Mouse (Mus musculus) midbrain, embryonic 14.5 days (tissue): ENCODE measurements around the gene Myo1g. TPM values are rescaled to one million over a fixed set of nuclear protein-coding genes. Genes with fewer than 3 reads are reported as not detected.

ENCODE experiments used
- ATAC-seq: fragments of 200-750 bp; cut with Nextera tagmentation; 2 replicates; pipeline ENCODE4 v1.8.0; 2017; ENCODE audit warnings: moderate number of reproducible peaks, moderate library complexity; ENCODE audit not compliant: low FRiP score, low TSS enrichment
- DNase-seq: peaks from one replicate; pipeline ENCODE4 v3.0.0-alpha.2; 2015
- H3K27ac ChIP-seq: fragments of 300-500 bp; sonication (generic); replicated peaks from 2 replicates; pipeline ENCODE4 v1.5.1; 2014; ENCODE audit warnings: mild to moderate bottlenecking, low read depth, low read length, moderate library complexity
- H3K27me3 ChIP-seq: fragments of 300-500 bp; sonication (generic); 2 replicates; pipeline ENCODE4 v1.6.1; 2014; ENCODE audit warnings: low read length, control low read depth, mixed read lengths; ENCODE audit not compliant: control insufficient read depth, insufficient read depth
- H3K36me3 ChIP-seq: fragments of 300-500 bp; sonication (generic); 2 replicates; pipeline ENCODE4 v1.6.1; 2014; ENCODE audit warnings: low read length, control low read depth; ENCODE audit not compliant: control insufficient read depth, insufficient read depth
- H3K4me1 ChIP-seq: fragments of 300-500 bp; sonication (generic); 2 replicates; pipeline ENCODE4 v1.6.1; 2014; ENCODE audit warnings: mild to moderate bottlenecking, antibody characterized with exemption, low read length, control low read depth; ENCODE audit not compliant: control insufficient read depth, insufficient read depth
- H3K4me2 ChIP-seq: fragments of 300-500 bp; sonication (generic); 2 replicates; pipeline ENCODE4 v1.6.1; 2014; ENCODE audit warnings: mild to moderate bottlenecking, low read length, moderate library complexity
- H3K4me3 ChIP-seq: fragments of 300-500 bp; sonication (generic); replicated peaks from 2 replicates; pipeline ENCODE4 v1.5.1; 2014; ENCODE audit warnings: low read depth, low read length
- H3K9ac ChIP-seq: fragments of 300-500 bp; sonication (generic); replicated peaks from 2 replicates; pipeline ENCODE4 v1.6.1; 2014; ENCODE audit warnings: mild to moderate bottlenecking, low read length, moderate library complexity
- H3K9me3 ChIP-seq: fragments of 300-500 bp; sonication (generic); 2 replicates; pipeline ENCODE4 v1.6.1; 2016; ENCODE audit warnings: low read length, control low read depth, mixed read lengths; ENCODE audit not compliant: control insufficient read depth
- WGBS: fragments of 180-500 bp; shearing (Covaris S2); extraction: QIAGEN DNeasy Blood & Tissue Kit; methylation state at CpG from one replicate; pipeline ENCODE4 v1.1.7; 2014; 5-methylcytosine and 5-hydroxymethylcytosine counted together
- polyA plus RNA-seq: library from polyadenylated mRNA; unstranded; fragments of >200 nt; fragmentation: Nextera tagmentation; extraction: Ambion mirVana; gene quantifications from 2 replicates; pipeline ENCODE4 v1.2.1, GENCODE M21; 2014

Myo1g gene
- polyA plus RNA-seq, 1 experiment from 2014 or later: 0.37 TPM

GRCm38 (mm10) chr11:6560655-6561360 is 40.0 kb upstream of the Myo1g start:
- ATAC-seq (no peak), DNase-seq (no peak)
- Histone ChIP-seq H3K36me3 (0 out of 2 replicates have a peak, but pooled peaks cover 3% of the 10 kb centered on the region), H3K27me3 (no peaks in the 10 kb centered on the region), H3K4me1 (no peaks in the 10 kb centered on the region), H3K4me3 (no peak overlapping the region), H3K27ac (no peak overlapping the region), H3K4me2 (no peak overlapping the region), H3K9ac (no peak overlapping the region), H3K9me3 (no peaks in the 10 kb centered on the region)
- WGBS: 90% methylated on average over 13 of the region's 13 CpGs

- Histone ChIP-seq H3K9me3 (no peaks in the 10 kb centered on the region), H3K4me3 (no peak overlapping the region), H3K36me3 (0 out of 2 replicates have a peak, but pooled peaks cover 3% of the 10 kb centered on the region), H3K27ac (no peak overlapping the region), H3K4me1 (no peaks in the 10 kb centered on the region), H3K27me3 (no peaks in the 10 kb centered on the region), H3K4me2 (no peak overlapping the region), H3K9ac (no peak overlapping the region)
- WGBS: 94% methylated on average over 2 of the region's 2 CpGs
- no peak for ATAC-seq
- DNase-seq: no peak
Observed at GRCm38 (mm10) chr11:6559996-6560395, 39.2 kb upstream of the Myo1g start.

- ATAC-seq (no peak), DNase-seq (no peak)
- no peak overlapping the region for H3K4me2 ChIP-seq
- no peaks in the 10 kb centered on the region for H3K4me1 ChIP-seq
- H3K27me3 ChIP-seq: no peaks in the 10 kb centered on the region
- no peak overlapping the region for H3K27ac ChIP-seq
- no peaks in the 10 kb centered on the region for H3K9me3 ChIP-seq
- H3K36me3 ChIP-seq: no peaks in the 10 kb centered on the region
- H3K4me3 ChIP-seq: no peak overlapping the region
- H3K9ac ChIP-seq: no peak overlapping the region
- WGBS: 93% methylated on average over 3 of the region's 3 CpGs
Observed at GRCm38 (mm10) chr11:6558234-6558633, 37.5 kb upstream of the Myo1g start.

GRCm38 (mm10) chr11:6550201-6550600 is 29.4 kb upstream of the Myo1g start:
- no peak overlapping the region for H3K4me3 ChIP-seq
- no peak overlapping the region for H3K9ac ChIP-seq
- H3K27ac ChIP-seq: no peak overlapping the region
- no peaks in the 10 kb centered on the region for H3K27me3 ChIP-seq
- no peak for ATAC-seq
- no peaks in the 10 kb centered on the region for H3K9me3 ChIP-seq
- H3K4me1 ChIP-seq: peaks cover 7% of the 10 kb centered on the region
- no peak for DNase-seq
- 95% methylated on average over 3 of the region's 3 CpGs for WGBS
- H3K36me3 ChIP-seq: no peaks in the 10 kb centered on the region
- H3K4me2 ChIP-seq: no peak overlapping the region

GRCm38 (mm10) chr11:6549770-6550169 is 29.0 kb upstream of the Myo1g start:
- no peaks in the 10 kb centered on the region for H3K9me3 ChIP-seq
- H3K4me2 ChIP-seq: no peak overlapping the region
- DNase-seq (no peak), ATAC-seq (no peak)
- no peaks in the 10 kb centered on the region for H3K27me3 ChIP-seq
- no peak overlapping the region for H3K9ac ChIP-seq
- no peaks in the 10 kb centered on the region for H3K36me3 ChIP-seq
- WGBS: 93% methylated on average over 2 of the region's 2 CpGs
- H3K27ac ChIP-seq: no peak overlapping the region
- H3K4me1 ChIP-seq: peaks cover 7% of the 10 kb centered on the region
- H3K4me3 ChIP-seq: no peak overlapping the region

GRCm38 (mm10) chr11:6547696-6548325 is 27.0 kb upstream of the Myo1g start:
- no peak for ATAC-seq
- no peak for DNase-seq
- H3K4me2 ChIP-seq: peak overlapping the region; percentile 71
- H3K4me1 ChIP-seq: peaks cover 7% of the 10 kb centered on the region
- H3K9ac ChIP-seq: peak overlapping the region; percentile 80
- no peaks in the 10 kb centered on the region for H3K36me3 ChIP-seq
- H3K27me3 ChIP-seq: no peaks in the 10 kb centered on the region
- peak overlapping the region; percentile 93; the same call in 1 of the 2 replicates for H3K27ac ChIP-seq
- H3K9me3 ChIP-seq: no peaks in the 10 kb centered on the region
- 35% methylated on average over 6 of the region's 6 CpGs for WGBS
- H3K4me3 ChIP-seq: peak overlapping the region; percentile 82

GRCm38 (mm10) chr11:6547037-6547680 is 26.4 kb upstream of the Myo1g start:
- under 1% methylated on average over 36 of the region's 41 CpGs for WGBS
- peak overlapping the region; percentile 80 for H3K9ac ChIP-seq
- DNase-seq (peak; percentile 67), ATAC-seq (peak; percentile 68)
- no peaks in the 10 kb centered on the region for H3K36me3 ChIP-seq
- H3K9me3 ChIP-seq: no peaks in the 10 kb centered on the region
- H3K4me2 ChIP-seq: peak overlapping the region; percentile 71
- peak overlapping the region; percentile 82 for H3K4me3 ChIP-seq
- H3K4me1 ChIP-seq: peaks cover 7% of the 10 kb centered on the region
- H3K27me3 ChIP-seq: no peaks in the 10 kb centered on the region
- peak overlapping the region; percentile 93 for H3K27ac ChIP-seq

GRCm38 (mm10) chr11:6546205-6547013 is 25.6 kb upstream of the Myo1g start, which contains the start of gene Ccm2:
TSS of gene Ccm2 (plus strand) at chr11:6546887.
- ATAC-seq (peak; percentile 96), DNase-seq (peak; percentile 95)
- under 1% methylated on average over 48 of the region's 57 CpGs for WGBS

More at GRCm38 (mm10) chr11:6546205-6547013, 25.6 kb upstream of the Myo1g start, which contains the start of gene Ccm2:
- Histone ChIP-seq H3K36me3 (no peaks in the 10 kb centered on the region), H3K4me3 (peak within 1 kb of the TSS; percentile 82), H3K27me3 (no peaks in the 10 kb centered on the region), H3K27ac (peak within 1 kb of the TSS; percentile 93), H3K4me1 (peaks cover 7% of the 10 kb centered on the region), H3K9me3 (no peaks in the 10 kb centered on the region), H3K4me2 (peak within 1 kb of the TSS; percentile 71), H3K9ac (peak within 1 kb of the TSS; percentile 80)
